Mouse (Mus musculus): ENCODE data around the gene Nanos1. TPM values are rescaled to one million over a fixed set of nuclear protein-coding genes. Genes with fewer than 3 reads are reported as not detected.

Gene Nanos1
- polyA plus RNA-seq, 1 experiment from 2014 or later: 1.6 TPM

DNA sequence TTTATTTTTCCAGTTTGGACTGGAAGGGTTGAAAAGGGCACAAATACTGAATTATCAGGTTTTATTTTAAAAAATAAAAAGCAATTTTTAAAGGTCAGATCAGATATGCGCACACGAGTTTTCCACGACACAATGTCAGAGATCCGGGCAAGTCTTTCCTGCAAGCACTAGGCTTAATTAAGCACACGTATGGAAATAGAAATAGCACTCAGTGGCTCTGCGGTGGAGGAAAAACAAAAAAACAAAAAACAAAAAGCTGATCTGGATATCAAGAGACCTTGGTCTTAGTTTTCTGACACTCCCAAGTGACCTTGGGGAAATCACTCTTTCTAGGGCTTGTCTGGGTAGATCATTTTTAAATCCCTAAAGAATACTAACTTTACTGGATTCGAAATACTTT lies 33.7 kb downstream of the Nanos1 start:
- peaks cover 5% of the 10 kb centered on the region for H3K4me1 ChIP-seq (ENCODE audit: insufficient read depth)
- peak overlapping the region; percentile 96 for H3K9ac ChIP-seq
- ATAC-seq (ENCODE audit: insufficient read depth): no peak
- H3K4me3 ChIP-seq (ENCODE audit: low read depth, low read length): peak overlapping the region; percentile 96
- WGBS: 1% methylated on average over 7 of the region's 7 CpGs
- peak overlapping the region; percentile 89 for H3K4me2 ChIP-seq
- no peaks in the 10 kb centered on the region for H3K27me3 ChIP-seq (ENCODE audit: insufficient read depth, low read length)
- DNase-seq: peak; percentile 13
- no peaks in the 10 kb centered on the region for H3K36me3 ChIP-seq (ENCODE audit: insufficient read depth)
- H3K9me3 ChIP-seq (ENCODE audit: low read depth, low read length): no peaks in the 10 kb centered on the region
- TF ChIP-seq CTCF (IDR thresholded peaks at IDR 0.05; ENCODE audit: low read depth): no peak
- H3K27ac ChIP-seq (ENCODE audit: low read depth): peak overlapping the region; percentile 99

GRCm38 (mm10) chr19:60789919-60790506 lies 34.2 kb downstream of the Nanos1 start:
- DNase-seq (peak; percentile 56), ATAC-seq (ENCODE audit: insufficient read depth) (peak; percentile 66)
- Histone ChIP-seq H3K4me1 (ENCODE audit: insufficient read depth) (peaks cover 5% of the 10 kb centered on the region), H3K9ac (peak overlapping the region; percentile 96), H3K36me3 (ENCODE audit: insufficient read depth) (no peaks in the 10 kb centered on the region), H3K4me2 (peak overlapping the region; percentile 89), H3K4me3 (ENCODE audit: low read depth, low read length) (peak overlapping the region; percentile 96), H3K9me3 (ENCODE audit: low read depth, low read length) (no peaks in the 10 kb centered on the region), H3K27me3 (ENCODE audit: insufficient read depth, low read length) (no peaks in the 10 kb centered on the region), H3K27ac (ENCODE audit: low read depth) (peak overlapping the region; percentile 99)
- TF ChIP-seq CTCF (IDR thresholded peaks at IDR 0.05; ENCODE audit: low read depth): no peak
- WGBS: under 1% methylated on average over 59 of the region's 60 CpGs

- Histone ChIP-seq H3K4me1 (ENCODE audit: insufficient read depth) (peaks cover 5% of the 10 kb centered on the region), H3K36me3 (ENCODE audit: insufficient read depth) (no peaks in the 10 kb centered on the region), H3K9me3 (ENCODE audit: low read depth, low read length) (no peaks in the 10 kb centered on the region), H3K27me3 (ENCODE audit: insufficient read depth, low read length) (no peaks in the 10 kb centered on the region), H3K4me3 (ENCODE audit: low read depth, low read length) (peak within 1 kb of the TSS; percentile 96), H3K27ac (ENCODE audit: low read depth) (peak within 1 kb of the TSS; percentile 99), H3K9ac (peak within 1 kb of the TSS; percentile 96), H3K4me2 (peak within 1 kb of the TSS; percentile 89)
- ATAC-seq (ENCODE audit: insufficient read depth): peak; percentile 97
- WGBS: under 1% methylated on average over 57 of the region's 57 CpGs
- peak; percentile 98 for DNase-seq
- TF ChIP-seq CTCF (IDR thresholded peaks at IDR 0.05; ENCODE audit: low read depth): no peak
Measured at GRCm38 (mm10) chr19:60790551-60791161, 34.9 kb downstream of the Nanos1 start, which contains the start of gene Eif3a. Gene Eif3a (minus strand): TSS chr19:60790658.

- Histone ChIP-seq H3K27ac (ENCODE audit: low read depth) (peak overlapping the region; percentile 99), H3K4me3 (ENCODE audit: low read depth, low read length) (peak overlapping the region; percentile 96), H3K9ac (peak overlapping the region; percentile 96), H3K4me1 (ENCODE audit: insufficient read depth) (peaks cover 5% of the 10 kb centered on the region), H3K36me3 (ENCODE audit: insufficient read depth) (no peaks in the 10 kb centered on the region), H3K4me2 (peak overlapping the region; percentile 89), H3K27me3 (ENCODE audit: insufficient read depth, low read length) (no peaks in the 10 kb centered on the region), H3K9me3 (ENCODE audit: low read depth, low read length) (no peaks in the 10 kb centered on the region)
- 11% methylated on average over 9 of the region's 9 CpGs for WGBS
- ATAC-seq (ENCODE audit: insufficient read depth) (no peak; the same call in 1 of the 2 replicates), DNase-seq (no peak)
- TF ChIP-seq CTCF (IDR thresholded peaks at IDR 0.05; ENCODE audit: low read depth): no peak
Measured at GRCm38 (mm10) chr19:60791164-60791563, 35.4 kb downstream of the Nanos1 start.

- no peak for DNase-seq
- TF ChIP-seq CTCF (IDR thresholded peaks at IDR 0.05; ENCODE audit: low read depth): no peak
- peaks cover 3% of the 10 kb centered on the region for H3K4me1 ChIP-seq (ENCODE audit: insufficient read depth)
- no peaks in the 10 kb centered on the region for H3K9me3 ChIP-seq (ENCODE audit: low read depth, low read length)
- ATAC-seq (ENCODE audit: insufficient read depth): no peak
- no peak overlapping the region for H3K9ac ChIP-seq
- H3K36me3 ChIP-seq (ENCODE audit: insufficient read depth): no peaks in the 10 kb centered on the region
- no peak overlapping the region for H3K27ac ChIP-seq (ENCODE audit: low read depth)
- no peak overlapping the region for H3K4me2 ChIP-seq
- H3K4me3 ChIP-seq (ENCODE audit: low read depth, low read length): no peak overlapping the region
- no peaks in the 10 kb centered on the region for H3K27me3 ChIP-seq (ENCODE audit: insufficient read depth, low read length)
- 73% methylated on average over 2 of the region's 2 CpGs for WGBS
Measured at GRCm38 (mm10) chr19:60793170-60793707, 37.5 kb downstream of the Nanos1 start.

GRCm38 (mm10) chr19:60795244-60795643 lies 39.5 kb downstream of the Nanos1 start:
- H3K27me3 ChIP-seq (ENCODE audit: insufficient read depth, low read length): no peaks in the 10 kb centered on the region
- TF ChIP-seq CTCF (IDR thresholded peaks at IDR 0.05; ENCODE audit: low read depth): no peak
- H3K27ac ChIP-seq (ENCODE audit: low read depth): no peak overlapping the region
- ATAC-seq (ENCODE audit: insufficient read depth) (no peak), DNase-seq (no peak)
- 79% methylated on average over 2 of the region's 2 CpGs for WGBS
- H3K9ac ChIP-seq: no peak overlapping the region
- H3K4me3 ChIP-seq (ENCODE audit: low read depth, low read length): no peak overlapping the region
- peaks cover 3% of the 10 kb centered on the region; the same call in 1 of the 2 replicates for H3K4me1 ChIP-seq (ENCODE audit: insufficient read depth)
- H3K9me3 ChIP-seq (ENCODE audit: low read depth, low read length): no peaks in the 10 kb centered on the region
- no peaks in the 10 kb centered on the region for H3K36me3 ChIP-seq (ENCODE audit: insufficient read depth)
- no peak overlapping the region for H3K4me2 ChIP-seq

GRCm38 (mm10) chr19:60797415-60797814 lies 41.6 kb downstream of the Nanos1 start:
- no peaks in the 10 kb centered on the region for H3K27me3 ChIP-seq (ENCODE audit: insufficient read depth, low read length)
- H3K27ac ChIP-seq (ENCODE audit: low read depth): no peak overlapping the region
- TF ChIP-seq CTCF (IDR thresholded peaks at IDR 0.05; ENCODE audit: low read depth): no peak
- H3K9ac ChIP-seq: no peak overlapping the region
- WGBS: 84% methylated on average over 2 of the region's 2 CpGs
- H3K9me3 ChIP-seq (ENCODE audit: low read depth, low read length): no peaks in the 10 kb centered on the region
- ATAC-seq (ENCODE audit: insufficient read depth) (no peak), DNase-seq (no peak)
- no peak overlapping the region for H3K4me2 ChIP-seq
- no peaks in the 10 kb centered on the region for H3K36me3 ChIP-seq (ENCODE audit: insufficient read depth)
- H3K4me1 ChIP-seq (ENCODE audit: insufficient read depth): no peaks in the 10 kb centered on the region
- no peak overlapping the region for H3K4me3 ChIP-seq (ENCODE audit: low read depth, low read length)
